Mouse (Mus musculus) heart, embryonic 13.5 days (tissue): ENCODE results near the gene E130114P18Rik. TPM values are rescaled to one million over a fixed set of nuclear protein-coding genes. Genes with fewer than 3 reads are reported as not detected.

ENCODE experiments used
- ATAC-seq: fragments of 200-750 bp; cut with Nextera tagmentation; 2 replicates; pipeline ENCODE4 v1.8.0; 2017; ENCODE audit warnings: moderate TSS enrichment; ENCODE audit not compliant: insufficient number of reproducible peaks, low FRiP score, low TSS enrichment; ENCODE audit errors: extremely low read depth
- H3K27ac ChIP-seq: fragments of 300-500 bp; sonication (generic); replicated peaks from 2 replicates; pipeline ENCODE4 v1.5.1; 2015; ENCODE audit warnings: moderate library complexity, mild to moderate bottlenecking, inconsistent platforms
- H3K27me3 ChIP-seq: fragments of 300-500 bp; sonication (generic); replicated peaks from 2 replicates; pipeline ENCODE4 v1.6.1; 2015; ENCODE audit warnings: mild to moderate bottlenecking, inconsistent platforms
- H3K36me3 ChIP-seq: fragments of 300-500 bp; sonication (generic); 2 replicates; pipeline ENCODE4 v1.6.1; 2015; ENCODE audit warnings: mild to moderate bottlenecking, inconsistent platforms
- H3K4me1 ChIP-seq: fragments of 300-500 bp; sonication (generic); 2 replicates; pipeline ENCODE4 v1.6.1; 2015; ENCODE audit warnings: inconsistent platforms
- H3K4me2 ChIP-seq: fragments of 300-500 bp; sonication (generic); 2 replicates; pipeline ENCODE4 v1.6.1; 2015; ENCODE audit warnings: inconsistent platforms, mild to moderate bottlenecking, moderate library complexity
- H3K4me3 ChIP-seq: fragments of 300-500 bp; sonication (generic); 2 replicates; pipeline ENCODE4 v1.5.1; 2015; ENCODE audit warnings: moderate library complexity, mild to moderate bottlenecking, inconsistent platforms
- H3K9ac ChIP-seq: fragments of 300-500 bp; sonication (generic); 2 replicates; pipeline ENCODE4 v1.6.1; 2015; ENCODE audit warnings: inconsistent platforms, mild to moderate bottlenecking, moderate library complexity
- H3K9me3 ChIP-seq: fragments of 300-500 bp; sonication (generic); 2 replicates; pipeline ENCODE4 v1.6.1; 2016; ENCODE audit warnings: inconsistent platforms
- WGBS: fragments of 180-500 bp; shearing (Covaris S2); methylation state at CpG from one replicate; pipeline ENCODE4 v1.1.7; 2015; ENCODE audit warnings: mixed read lengths; 5-methylcytosine and 5-hydroxymethylcytosine counted together
- polyA plus RNA-seq: library from polyadenylated mRNA; unstranded; fragments of >200 nt; fragmentation: Nextera tagmentation; extraction: Ambion mirVana; gene quantifications from 2 replicates; pipeline ENCODE4 v1.2.1, GENCODE M21; 2015

The E130114P18Rik gene
- polyA plus RNA-seq, 1 experiment from 2014 or later = 0.48 TPM

GRCm38 (mm10) chr4:97804638-97805037 is 26.8 kb upstream of the E130114P18Rik start:
- WGBS = 77% methylated on average over 5 of the region's 5 CpGs
- H3K36me3 ChIP-seq = peaks cover 49% of the 10 kb centered on the region

GRCm38 (mm10) chr4:97803791-97804190 is 25.9 kb upstream of the E130114P18Rik start:
- no peak overlapping the region for H3K9ac ChIP-seq
- H3K4me3 ChIP-seq = no peak overlapping the region
- H3K4me1 ChIP-seq = peaks cover 28% of the 10 kb centered on the region
- H3K27ac ChIP-seq = no peak overlapping the region
- H3K4me2 ChIP-seq = no peak overlapping the region
- WGBS = 78% methylated on average over 3 of the region's 3 CpGs
- H3K9me3 ChIP-seq = 0 out of 2 replicates have a peak, but pooled peaks cover 4% of the 10 kb centered on the region
- H3K27me3 ChIP-seq = no peaks in the 10 kb centered on the region
- no peak for ATAC-seq
- H3K36me3 ChIP-seq = peaks cover 43% of the 10 kb centered on the region

More at GRCm38 (mm10) chr4:97804638-97805037, 26.8 kb upstream of the E130114P18Rik start:
- H3K27ac ChIP-seq = no peak overlapping the region
- H3K9ac ChIP-seq = no peak overlapping the region
- no peak for ATAC-seq
- no peak overlapping the region for H3K4me3 ChIP-seq
- H3K4me1 ChIP-seq = peaks cover 36% of the 10 kb centered on the region
- no peaks in the 10 kb centered on the region for H3K27me3 ChIP-seq
- H3K9me3 ChIP-seq = 0 out of 2 replicates have a peak, but pooled peaks cover 4% of the 10 kb centered on the region
- no peak overlapping the region for H3K4me2 ChIP-seq

- no peak for ATAC-seq
- Histone ChIP-seq H3K9ac (no peak overlapping the region), H3K9me3 (no peaks in the 10 kb centered on the region), H3K27ac (no peak overlapping the region), H3K4me3 (no peak overlapping the region), H3K4me2 (no peak overlapping the region), H3K36me3 (peaks cover 48% of the 10 kb centered on the region), H3K4me1 (peaks cover 30% of the 10 kb centered on the region), H3K27me3 (no peaks in the 10 kb centered on the region)
- 75% methylated on average over 10 of the region's 10 CpGs for whole genome bisulfite sequencing
Measured at GRCm38 (mm10) chr4:97796505-97796904, 18.6 kb upstream of the E130114P18Rik start.

- 80% methylated on average over 5 of the region's 5 CpGs for WGBS
- ATAC-seq = no peak
- Histone ChIP-seq H3K9me3 (no peaks in the 10 kb centered on the region), H3K27ac (no peak overlapping the region), H3K27me3 (no peaks in the 10 kb centered on the region), H3K4me1 (peaks cover 30% of the 10 kb centered on the region), H3K36me3 (peaks cover 46% of the 10 kb centered on the region), H3K9ac (no peak overlapping the region), H3K4me3 (no peak overlapping the region), H3K4me2 (no peak overlapping the region)
Measured at GRCm38 (mm10) chr4:97795957-97796356, 18.1 kb upstream of the E130114P18Rik start.

GRCm38 (mm10) chr4:97794865-97795264 is 17.0 kb upstream of the E130114P18Rik start:
- Histone ChIP-seq H3K27me3 (no peaks in the 10 kb centered on the region), H3K4me2 (no peak overlapping the region)

GRCm38 (mm10) chr4:97793931-97794330 is 16.1 kb upstream of the E130114P18Rik start:
- Histone ChIP-seq H3K4me2 (no peak overlapping the region), H3K4me1 (peaks cover 37% of the 10 kb centered on the region), H3K9me3 (no peaks in the 10 kb centered on the region), H3K4me3 (no peak overlapping the region), H3K27ac (no peak overlapping the region), H3K9ac (no peak overlapping the region), H3K27me3 (no peaks in the 10 kb centered on the region), H3K36me3 (peaks cover 40% of the 10 kb centered on the region)
- WGBS = 86% methylated on average over 10 of the region's 10 CpGs
- ATAC-seq = no peak

More at GRCm38 (mm10) chr4:97794865-97795264, 17.0 kb upstream of the E130114P18Rik start:
- no peak overlapping the region for H3K4me3 ChIP-seq
- H3K9me3 ChIP-seq = no peaks in the 10 kb centered on the region
- H3K4me1 ChIP-seq = peaks cover 29% of the 10 kb centered on the region
- WGBS = 81% methylated on average over 4 of the region's 4 CpGs
- H3K36me3 ChIP-seq = peaks cover 41% of the 10 kb centered on the region
- H3K27ac ChIP-seq = no peak overlapping the region
- H3K9ac ChIP-seq = no peak overlapping the region
- no peak for ATAC-seq

GRCm38 (mm10) chr4:97788537-97788936 is 10.7 kb upstream of the E130114P18Rik start:
- H3K9ac ChIP-seq = no peak overlapping the region
- H3K4me2 ChIP-seq = no peak overlapping the region
- no peaks in the 10 kb centered on the region for H3K9me3 ChIP-seq
- 67% methylated on average over 4 of the region's 4 CpGs for WGBS
- peaks cover 37% of the 10 kb centered on the region for H3K4me1 ChIP-seq
- no peak overlapping the region for H3K4me3 ChIP-seq
- no peak overlapping the region for H3K27ac ChIP-seq
- peaks cover 53% of the 10 kb centered on the region for H3K36me3 ChIP-seq
- no peak for ATAC-seq
- H3K27me3 ChIP-seq = no peaks in the 10 kb centered on the region

- no peak for ATAC-seq
- no peak overlapping the region for H3K4me2 ChIP-seq
- no peaks in the 10 kb centered on the region for H3K27me3 ChIP-seq
- no peak overlapping the region for H3K4me3 ChIP-seq
- H3K36me3 ChIP-seq = peaks cover 63% of the 10 kb centered on the region
- 74% methylated on average over 3 of the region's 3 CpGs for WGBS
- H3K9ac ChIP-seq = no peak overlapping the region
- H3K27ac ChIP-seq = no peak overlapping the region
- H3K9me3 ChIP-seq = no peaks in the 10 kb centered on the region
- H3K4me1 ChIP-seq = peaks cover 35% of the 10 kb centered on the region
Measured at GRCm38 (mm10) chr4:97787515-97787914, 9.6 kb upstream of the E130114P18Rik start.

- 74% methylated on average over 8 of the region's 8 CpGs for WGBS
- H3K27ac ChIP-seq = no peak overlapping the region
- no peak for ATAC-seq
- H3K4me2 ChIP-seq = no peak overlapping the region
- peaks cover 37% of the 10 kb centered on the region for H3K4me1 ChIP-seq
- H3K36me3 ChIP-seq = peaks cover 60% of the 10 kb centered on the region
- H3K27me3 ChIP-seq = no peaks in the 10 kb centered on the region
- no peak overlapping the region for H3K9ac ChIP-seq
- H3K9me3 ChIP-seq = no peaks in the 10 kb centered on the region
- H3K4me3 ChIP-seq = no peak overlapping the region
Measured at GRCm38 (mm10) chr4:97786571-97786970, 8.7 kb upstream of the E130114P18Rik start.

- Histone ChIP-seq H3K27ac (no peak overlapping the region), H3K4me1 (peaks cover 42% of the 10 kb centered on the region), H3K9ac (no peak overlapping the region), H3K27me3 (no peaks in the 10 kb centered on the region), H3K4me3 (no peak overlapping the region), H3K36me3 (peaks cover 55% of the 10 kb centered on the region), H3K9me3 (no peaks in the 10 kb centered on the region), H3K4me2 (no peak overlapping the region)
- no peak for ATAC-seq
- 82% methylated on average over 8 of the region's 8 CpGs for WGBS
Measured at GRCm38 (mm10) chr4:97785547-97786271, 7.8 kb upstream of the E130114P18Rik start.

GRCm38 (mm10) chr4:97784236-97784635 is 6.4 kb upstream of the E130114P18Rik start:
- H3K27ac ChIP-seq = no peak overlapping the region
- no peak overlapping the region for H3K4me3 ChIP-seq
- ATAC-seq = no peak
- peaks cover 49% of the 10 kb centered on the region for H3K36me3 ChIP-seq
- H3K4me2 ChIP-seq = no peak overlapping the region
- 85% methylated on average over 11 of the region's 11 CpGs for WGBS
- H3K9me3 ChIP-seq = no peaks in the 10 kb centered on the region
- H3K9ac ChIP-seq = no peak overlapping the region
- H3K27me3 ChIP-seq = no peaks in the 10 kb centered on the region
- H3K4me1 ChIP-seq = peaks cover 43% of the 10 kb centered on the region
